In genomic region chr3:63868285-63868684, GRCm38 (mm10) we compare ENCODE assay signal across 8 mouse cellular contexts. TPM values are rescaled to one million over a fixed set of nuclear protein-coding genes. Genes with fewer than 3 reads are reported as not detected.
DNase-seq lines count a peak whose midpoint lies in the region; ATAC-seq and TF ChIP-seq lines count a peak whose summit lies in the region.

No protein-coding gene starts in this region.

- no peaks in the 10 kb centered on the region for H3K9me3 ChIP-seq in heart, embryonic 11.5 days (replicated peaks; ENCODE audit: control insufficient read depth, low read length)
- no peaks in the 10 kb centered on the region for H3K9me3 ChIP-seq in limb, embryonic 14.5 days (ENCODE audit: control insufficient read depth, low read length)

- DNase-seq in heart, postnatal 36 days = peak; percentile 15 to 17
- peak; percentile 36 for DNase-seq in 416B (ENCODE audit: low read depth)
- DNase-seq in Muller cell, postnatal 12 days (ENCODE audit: inconsistent ontology term) = peak; percentile 43
- peak; percentile 38 for DNase-seq in gastrocnemius, postnatal 10 days
- peak; percentile 60 for DNase-seq in limb, embryonic 14.5 days (ENCODE audit: low spot score)
- no peak for DNase-seq in spleen, postnatal 4 days (ENCODE audit: low spot score in 2 of 2)

- no peak overlapping the region for H3K9ac ChIP-seq in heart, embryonic 11.5 days (ENCODE audit: low read depth, low read length)
- no peak overlapping the region for H3K9ac ChIP-seq in limb, embryonic 14.5 days (ENCODE audit: low read depth, low read length, severe bottlenecking)

- H3K4me2 ChIP-seq in heart, embryonic 11.5 days = no peak overlapping the region
- H3K4me2 ChIP-seq in limb, embryonic 14.5 days (replicated peaks; ENCODE audit: low read depth, low read length, severe bottlenecking) = no peak overlapping the region

- H3K27ac ChIP-seq in heart, embryonic 11.5 days (ENCODE audit: low read depth, low read length) = no peak overlapping the region
- no peak overlapping the region for H3K27ac ChIP-seq in limb, embryonic 14.5 days (replicated peaks; ENCODE audit: low read depth, low read length)

- ATAC-seq in heart, embryonic 11.5 days (replicated peaks; ENCODE audit: insufficient number of reproducible peaks, low FRiP score, low TSS enrichment) = no peak
- no peak for ATAC-seq in limb, embryonic 14.5 days (ENCODE audit: low FRiP score, low read depth)
- ATAC-seq in megakaryocyte, adult 5-6 weeks (ENCODE audit: poor library complexity, severe bottlenecking) = no peak

- H3K27me3 ChIP-seq in heart, embryonic 11.5 days (ENCODE audit: control insufficient read depth, insufficient read depth, low read length) = no peaks in the 10 kb centered on the region
- H3K27me3 ChIP-seq in limb, embryonic 14.5 days (ENCODE audit: control insufficient read depth, insufficient read depth, low read length) = no peaks in the 10 kb centered on the region

- H3K36me3 ChIP-seq in heart, embryonic 11.5 days (ENCODE audit: control insufficient read depth, insufficient read depth, low read length) = no peaks in the 10 kb centered on the region
- no peaks in the 10 kb centered on the region for H3K36me3 ChIP-seq in limb, embryonic 14.5 days (ENCODE audit: control insufficient read depth, insufficient read depth, low read length)

- no peaks in the 10 kb centered on the region for H3K4me1 ChIP-seq in heart, embryonic 11.5 days (ENCODE audit: control insufficient read depth, insufficient read depth, low read length)
- H3K4me1 ChIP-seq in limb, embryonic 14.5 days (ENCODE audit: control insufficient read depth, insufficient read depth, low read length) = no peaks in the 10 kb centered on the region

- intact Hi-C loops in heart, postnatal 36 days (cut with DNase I) = loop anchor here (1.0 to 2.0 kb wide), 3 partner anchors 298 to 943 kb away; no protein-coding TSS in a partner anchor

- no peak overlapping the region for H3K4me3 ChIP-seq in heart, embryonic 11.5 days (ENCODE audit: low read depth, low read length)
- H3K4me3 ChIP-seq in limb, embryonic 14.5 days (replicated peaks; ENCODE audit: low read length) = no peak overlapping the region

- 52% methylated on average over 1 of the region's 1 CpGs for WGBS in heart, embryonic 11.5 days (ENCODE audit: insufficient replicate concordance)
- 44% methylated on average over 1 of the region's 1 CpGs for WGBS in limb, embryonic 14.5 days

- no peak for TF ChIP-seq POLR2A in limb, embryonic 14.5 days (IDR thresholded peaks at IDR 0.05; ENCODE audit: borderline replicate concordance, extremely low read depth, insufficient read depth, insufficient read length)

RNA-seq across cellular contexts. Expression of gene Plch1, which starts 31.0 kb away (rescaled TPM):
- under 1 TPM; 0.08 to 0.27 TPM for total RNA-seq in heart, postnatal 36 days (2021)
- polyA plus RNA-seq in heart, embryonic 11.5 days (2014; fragmentation: Nextera tagmentation; extraction: Ambion mirVana) = 0.90 and 0.99 TPM in 2 replicates
- total RNA-seq in gastrocnemius, postnatal 10 days (2021) = under 1 TPM; 0.20 to 0.31 TPM
- polyA plus RNA-seq in limb, embryonic 14.5 days (2012; rRNA removed) = 1.1 and 1.6 TPM in 2 replicates
- 1.4 and 2.0 TPM in 2 replicates for polyA plus RNA-seq in limb, embryonic 14.5 days (2014; fragmentation: Nextera tagmentation; extraction: Ambion mirVana)
- not detected in 2 replicates for total RNA-seq in megakaryocyte, adult 5-6 weeks (2015)
- not detected in 2 replicates for total RNA-seq in megakaryocyte, adult 5-6 weeks (2017)

Comparison
In these comparisons a context has a peak if more than half of its experiments do, and no peak if none do; other contexts are left out.
1. DNase-seq: peak in heart, postnatal 36 days (2 of 2), 416B (single experiment), Muller cell, postnatal 12 days (single experiment), gastrocnemius, postnatal 10 days (single experiment) and limb, embryonic 14.5 days (single experiment); none in spleen, postnatal 4 days (0 of 2).